Mouse (Mus musculus) left cerebral cortex, adult 2 months (tissue): Measurements from ENCODE around the gene Tstd3. TPM values are rescaled to one million over a fixed set of nuclear protein-coding genes. Genes with fewer than 3 reads are reported as not detected.
"Not testable (repeated sequence)": the region's sequence is repeated elsewhere in the genome, so short reads cannot be mapped to it uniquely, and the experiment has no call there.

Source experiments
- DNase-seq, 2 experiments: peaks; one replicate each; pipeline ENCODE4 v3.0.0; 2021 to 2022; ENCODE audit warnings: low spot score in 2 of 2, mixed read lengths in 1 of 2; ENCODE audit errors: extremely low spot score in 1 of 2
- H3K27ac ChIP-seq: fragments of 200-600 bp; 2 replicates; pipeline ENCODE4 v1.8.1; 2022
- H3K4me3 ChIP-seq: fragments of 200-600 bp; 2 replicates; pipeline ENCODE4 v1.8.1; 2022
- CTCF ChIP-seq: fragments of 200-600 bp; IDR thresholded peaks from 2 replicates; pipeline ENCODE4 v1.8.1; 2022; ENCODE audit warnings: antibody characterized with exemption, mild to moderate bottlenecking, moderate library complexity
- intact Hi-C: fragments of 180-260 bp; cut with DNase I; formaldehyde crosslinking; loops from one replicate; pipeline ENCODE4 v1.15.1; 2025
- total RNA-seq, 2 experiments: library from RNA; stranded (reverse); gene quantifications; 2 replicates each; pipeline ENCODE4 v1.2.3; 2021

Tstd3 gene
- total RNA-seq, 2 experiments from 2014 or later, result 22.8 to 24.8 TPM

- Histone ChIP-seq H3K27ac (no peak overlapping the region), H3K4me3 (peak overlapping the region; percentile 92)
- TF ChIP-seq CTCF, result no peak
- DNase-seq, result no peak
- intact Hi-C loops, result no loop called here
These were observed 9.9 kb upstream of the Tstd3 start for GRCm38 (mm10) chr4:21776946-21777265.

- peak; percentile 88 to 91 for DNase-seq
- TF ChIP-seq CTCF, result no peak
- intact Hi-C loops, result no loop called here
- Histone ChIP-seq H3K27ac (peak overlapping the region; percentile 83), H3K4me3 (peak overlapping the region; percentile 92)
These were observed 9.3 kb upstream of the Tstd3 start for GRCm38 (mm10) chr4:21776091-21776945.

- H3K4me3 ChIP-seq, result no peak overlapping the region
- no peak for TF ChIP-seq CTCF
- no peak for DNase-seq
- H3K27ac ChIP-seq, result no peak overlapping the region
- intact Hi-C loops, result no loop called here
These were observed 5.3 kb upstream of the Tstd3 start for GRCm38 (mm10) chr4:21772306-21772705.

GRCm38 (mm10) chr4:21771064-21771463 lies 4.1 kb upstream of the Tstd3 start:
- intact Hi-C loops, result no loop called here
- Histone ChIP-seq H3K4me3 (no peak overlapping the region), H3K27ac (no peak overlapping the region)
- no peak for TF ChIP-seq CTCF
- DNase-seq, result no peak

- TF ChIP-seq CTCF, result no peak
- Histone ChIP-seq H3K4me3 (peak overlapping the region; percentile 71), H3K27ac (peak overlapping the region; percentile 91)
- intact Hi-C loops, result loop anchor here (2.0 kb wide), 1 partner anchor 40 kb away; the partner anchor contains the start of gene Ccnc
- no peak for DNase-seq
These were observed 695 bp downstream of the Tstd3 start for GRCm38 (mm10) chr4:21766171-21766862.

GRCm38 (mm10) chr4:21763827-21764226 lies 3.2 kb downstream of the Tstd3 start:
- no peak overlapping the region for H3K27ac ChIP-seq
- DNase-seq, result no peak
- TF ChIP-seq CTCF, result no peak
- intact Hi-C loops, result no loop called here
- no peak overlapping the region for H3K4me3 ChIP-seq

GRCm38 (mm10) chr4:21761416-21762160 lies 5.4 kb downstream of the Tstd3 start:
- Histone ChIP-seq H3K27ac (no peak overlapping the region), H3K4me3 (no peak overlapping the region)
- no peak for TF ChIP-seq CTCF
- no peak for DNase-seq
- intact Hi-C loops, result no loop called here

- intact Hi-C loops, result no loop called here
These were observed 8.2 kb downstream of the Tstd3 start for GRCm38 (mm10) chr4:21758860-21759259.

GRCm38 (mm10) chr4:21755123-21755789 lies 11.8 kb downstream of the Tstd3 start:
- intact Hi-C loops, result no loop called here
- no peak overlapping the region for H3K27ac ChIP-seq
- DNase-seq, result no peak
- TF ChIP-seq CTCF, result no peak
- H3K4me3 ChIP-seq, result no peak overlapping the region

More at GRCm38 (mm10) chr4:21758860-21759259, 8.2 kb downstream of the Tstd3 start:
- Histone ChIP-seq H3K27ac (no peak overlapping the region), H3K4me3 (no peak overlapping the region)
- peak; percentile 5; the same call in 1 of the 2 replicates for TF ChIP-seq CTCF
- no peak for DNase-seq

GRCm38 (mm10) chr4:21745723-21746122 lies 21.3 kb downstream of the Tstd3 start:
- Histone ChIP-seq H3K27ac (no peak overlapping the region), H3K4me3 (no peak overlapping the region)
- DNase-seq, result no peak
- intact Hi-C loops, result no loop called here
- no peak for TF ChIP-seq CTCF

GRCm38 (mm10) chr4:21744142-21744541 lies 22.9 kb downstream of the Tstd3 start:
- H3K27ac ChIP-seq, intact Hi-C loops, H3K4me3 ChIP-seq, DNase-seq: not testable (repeated sequence)

- no peak for DNase-seq
- intact Hi-C loops, result no loop called here
- H3K27ac ChIP-seq, result no peak overlapping the region
- TF ChIP-seq CTCF, result peak; percentile 23
- no peak overlapping the region for H3K4me3 ChIP-seq
These were observed 27.8 kb downstream of the Tstd3 start for GRCm38 (mm10) chr4:21739169-21739568.
